Mouse (Mus musculus): Measurements from ENCODE around the gene Slc12a3. TPM values are rescaled to one million over a fixed set of nuclear protein-coding genes. Genes with fewer than 3 reads are reported as not detected.
A peak's percentile ranks its signal among the peaks of the same experiment; 100 is the strongest.

Gene Slc12a3
- total and polyA plus RNA-seq, 2 experiments, result 0.04 to 0.18 TPM

DNA sequence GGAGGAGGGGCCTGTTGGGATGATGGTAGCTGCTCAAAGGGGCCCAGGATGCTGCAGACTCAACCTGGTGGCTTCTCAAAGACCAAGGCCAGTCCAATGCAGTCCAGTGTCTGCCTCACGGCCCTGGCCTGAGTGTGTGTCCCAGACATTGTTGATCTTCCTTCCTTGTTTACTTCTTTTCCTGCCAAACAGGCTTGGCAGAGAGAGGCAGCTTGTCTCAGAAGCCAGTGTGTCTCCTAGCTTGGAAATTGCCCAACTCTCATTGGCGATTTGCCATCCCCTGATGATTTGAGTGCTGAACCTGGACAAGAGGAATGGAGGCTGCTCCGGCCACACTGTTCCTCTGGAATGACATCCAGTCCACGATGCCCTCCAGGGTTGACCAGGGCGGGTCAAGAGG is 29.5 kb downstream of the Slc12a3 start:
- 10% methylated on average over 5 of the region's 5 CpGs for WGBS

GRCm38 (mm10) chr8:94361774-94362431 is 32.9 kb downstream of the Slc12a3 start:
- Histone ChIP-seq H3K9ac (ENCODE audit: low read depth, low read length) (no peak overlapping the region), H3K4me1 (ENCODE audit: control insufficient read depth, insufficient read depth, low read length) (peaks cover 42% of the 10 kb centered on the region), H3K27ac (replicated peaks; ENCODE audit: insufficient read depth, low read depth, low read length) (no peak overlapping the region), H3K4me3 (ENCODE audit: insufficient read depth, low read depth, low read length) (no peak overlapping the region), H3K79me2 (ENCODE audit: control insufficient read depth, insufficient read depth, low read length) (no peaks in the 10 kb centered on the region), H3K27me3 (ENCODE audit: control insufficient read depth, insufficient read depth, low read length) (no peaks in the 10 kb centered on the region), H3K36me3 (ENCODE audit: control insufficient read depth, insufficient read depth, low read length) (no peaks in the 10 kb centered on the region)
- WGBS, result 91% methylated on average over 6 of the region's 6 CpGs
- TF ChIP-seq POLR2A (IDR thresholded peaks at IDR 0.05; ENCODE audit: extremely low read depth, insufficient read depth, low read length) (no peak), CTCF (IDR thresholded peaks at IDR 0.05; ENCODE audit: low read depth, low read length) (no peak)
- no peak for DNase-seq (ENCODE audit: extremely low read depth, low read depth, low spot score)

More for the DNA sequence above, 29.5 kb downstream of the Slc12a3 start:
- no peaks in the 10 kb centered on the region for H3K27me3 ChIP-seq (ENCODE audit: control insufficient read depth, insufficient read depth, low read length)
- no peaks in the 10 kb centered on the region for H3K36me3 ChIP-seq (ENCODE audit: control insufficient read depth, insufficient read depth, low read length)
- peak overlapping the region; percentile 69 for H3K27ac ChIP-seq (replicated peaks; ENCODE audit: insufficient read depth, low read depth, low read length)
- no peak for TF ChIP-seq POLR2A (IDR thresholded peaks at IDR 0.05; ENCODE audit: extremely low read depth, insufficient read depth, low read length)
- no peak for TF ChIP-seq CTCF (IDR thresholded peaks at IDR 0.05; ENCODE audit: low read depth, low read length)
- peak; percentile 100 for DNase-seq (ENCODE audit: extremely low read depth, low read depth, low spot score)
- H3K4me1 ChIP-seq (ENCODE audit: control insufficient read depth, insufficient read depth, low read length), result peaks cover 27% of the 10 kb centered on the region
- H3K79me2 ChIP-seq (ENCODE audit: control insufficient read depth, insufficient read depth, low read length), result no peaks in the 10 kb centered on the region
- H3K9ac ChIP-seq (ENCODE audit: low read depth, low read length), result no peak overlapping the region
- H3K4me3 ChIP-seq (ENCODE audit: insufficient read depth, low read depth, low read length), result no peak overlapping the region

GRCm38 (mm10) chr8:94362607-94363239 is 33.7 kb downstream of the Slc12a3 start:
- 44% methylated on average over 7 of the region's 7 CpGs for WGBS
- TF ChIP-seq CTCF (IDR thresholded peaks at IDR 0.05; ENCODE audit: low read depth, low read length) (no peak), POLR2A (IDR thresholded peaks at IDR 0.05; ENCODE audit: extremely low read depth, insufficient read depth, low read length) (no peak)
- DNase-seq (ENCODE audit: extremely low read depth, low read depth, low spot score), result peak; percentile 64
- Histone ChIP-seq H3K27me3 (ENCODE audit: control insufficient read depth, insufficient read depth, low read length) (no peaks in the 10 kb centered on the region), H3K27ac (replicated peaks; ENCODE audit: insufficient read depth, low read depth, low read length) (peak overlapping the region; percentile 90), H3K36me3 (ENCODE audit: control insufficient read depth, insufficient read depth, low read length) (no peaks in the 10 kb centered on the region), H3K79me2 (ENCODE audit: control insufficient read depth, insufficient read depth, low read length) (no peaks in the 10 kb centered on the region), H3K4me1 (ENCODE audit: control insufficient read depth, insufficient read depth, low read length) (peaks cover 41% of the 10 kb centered on the region), H3K4me3 (ENCODE audit: insufficient read depth, low read depth, low read length) (no peak overlapping the region), H3K9ac (ENCODE audit: low read depth, low read length) (peak overlapping the region; percentile 29)

- Histone ChIP-seq H3K27ac (replicated peaks; ENCODE audit: insufficient read depth, low read depth, low read length) (peak overlapping the region; percentile 90), H3K4me3 (ENCODE audit: insufficient read depth, low read depth, low read length) (no peak overlapping the region), H3K9ac (ENCODE audit: low read depth, low read length) (peak overlapping the region; percentile 44), H3K27me3 (ENCODE audit: control insufficient read depth, insufficient read depth, low read length) (no peaks in the 10 kb centered on the region), H3K36me3 (ENCODE audit: control insufficient read depth, insufficient read depth, low read length) (no peaks in the 10 kb centered on the region), H3K79me2 (ENCODE audit: control insufficient read depth, insufficient read depth, low read length) (no peaks in the 10 kb centered on the region), H3K4me1 (ENCODE audit: control insufficient read depth, insufficient read depth, low read length) (peaks cover 38% of the 10 kb centered on the region)
- TF ChIP-seq POLR2A (IDR thresholded peaks at IDR 0.05; ENCODE audit: extremely low read depth, insufficient read depth, low read length) (0 out of 2 replicates have a peak, but pooled peaks have one; percentile 15), CTCF (IDR thresholded peaks at IDR 0.05; ENCODE audit: low read depth, low read length) (no peak)
- peak; percentile 96 for DNase-seq (ENCODE audit: extremely low read depth, low read depth, low spot score)
- 3% methylated on average over 4 of the region's 4 CpGs for WGBS
Measured at GRCm38 (mm10) chr8:94363288-94363688, 34.3 kb downstream of the Slc12a3 start.

DNA sequence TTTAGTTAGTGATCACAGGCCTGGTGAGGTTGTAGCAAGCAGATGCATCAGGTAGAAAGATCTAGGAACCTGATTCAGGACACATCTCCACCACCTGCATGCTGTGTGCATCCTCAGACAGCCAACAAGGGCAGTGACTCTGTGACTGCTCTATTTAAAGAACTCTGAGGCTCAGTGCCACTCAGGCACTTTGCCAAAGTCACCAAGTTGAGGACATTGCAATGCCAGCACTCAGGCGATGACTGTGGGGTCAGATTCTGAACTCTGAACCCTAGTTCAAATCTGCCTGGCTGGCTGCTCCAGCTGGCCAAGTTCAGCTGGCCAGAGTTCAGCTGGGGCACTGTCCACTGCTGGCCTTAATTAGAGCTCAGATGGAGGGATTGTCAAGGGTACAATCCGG is 34.9 kb downstream of the Slc12a3 start:
- peaks cover 35% of the 10 kb centered on the region for H3K4me1 ChIP-seq (ENCODE audit: control insufficient read depth, insufficient read depth, low read length)
- DNase-seq (ENCODE audit: extremely low read depth, low read depth, low spot score), result peak; percentile 100

More for the DNA sequence above, 34.9 kb downstream of the Slc12a3 start:
- H3K27me3 ChIP-seq (ENCODE audit: control insufficient read depth, insufficient read depth, low read length), result no peaks in the 10 kb centered on the region
- TF ChIP-seq CTCF (IDR thresholded peaks at IDR 0.05; ENCODE audit: low read depth, low read length), result no peak
- no peak for TF ChIP-seq POLR2A (IDR thresholded peaks at IDR 0.05; ENCODE audit: extremely low read depth, insufficient read depth, low read length)
- no peak overlapping the region for H3K4me3 ChIP-seq (ENCODE audit: insufficient read depth, low read depth, low read length)
- no peaks in the 10 kb centered on the region for H3K36me3 ChIP-seq (ENCODE audit: control insufficient read depth, insufficient read depth, low read length)
- H3K9ac ChIP-seq (ENCODE audit: low read depth, low read length), result peak overlapping the region; percentile 44
- peak overlapping the region; percentile 90 for H3K27ac ChIP-seq (replicated peaks; ENCODE audit: insufficient read depth, low read depth, low read length)
- H3K79me2 ChIP-seq (ENCODE audit: control insufficient read depth, insufficient read depth, low read length), result no peaks in the 10 kb centered on the region
- WGBS, result 4% methylated on average over 2 of the region's 2 CpGs

Measured in liver, adult 2 months (tissue).